Mouse (Mus musculus): Measurements from ENCODE around the gene Smyd3. TPM values are rescaled to one million over a fixed set of nuclear protein-coding genes. Genes with fewer than 3 reads are reported as not detected.

Smyd3 gene
- polyA plus RNA-seq, 1 experiment, result 10.6 TPM

DNA sequence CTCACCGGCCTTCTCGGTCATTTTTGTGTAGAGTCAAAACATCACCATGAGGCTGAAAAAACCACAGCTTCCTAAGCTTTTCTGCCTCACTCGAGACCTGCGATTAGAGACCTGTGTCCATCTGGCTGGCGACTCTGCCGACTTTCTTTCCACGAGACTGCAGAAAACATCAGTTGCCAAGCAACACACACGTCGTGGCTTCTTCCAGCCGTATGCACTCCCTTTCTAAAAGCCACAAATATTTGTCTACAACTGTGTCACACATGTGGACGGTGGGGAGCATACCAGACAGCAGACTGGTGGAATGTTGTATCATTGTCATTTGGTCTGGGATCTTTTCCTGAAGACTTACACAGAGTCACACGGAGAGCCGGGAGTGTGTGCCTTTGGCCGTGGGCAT is 606.9 kb downstream of the Smyd3 start:
- Histone ChIP-seq H3ac (ENCODE audit: control insufficient read depth, insufficient read length, low read depth) (no peak overlapping the region), H3K4me3 (ENCODE audit: insufficient read depth, poor library complexity, severe bottlenecking) (no peak overlapping the region), H3K36me3 (ENCODE audit: control insufficient read depth, insufficient read depth) (no peaks in the 10 kb centered on the region), H3K27me3 (ENCODE audit: control insufficient read depth, insufficient read depth, insufficient read length) (no peaks in the 10 kb centered on the region), H3K79me3 (ENCODE audit: low read depth) (no peaks in the 10 kb centered on the region), H3K79me2 (ENCODE audit: control insufficient read depth, insufficient read depth) (no peaks in the 10 kb centered on the region)
- no peak for TF ChIP-seq MYOG (IDR thresholded peaks at IDR 0.05; ENCODE audit: control insufficient read depth, extremely low read depth, insufficient read length)
- no peak for TF ChIP-seq MYOD1 (IDR thresholded peaks at IDR 0.05; ENCODE audit: control insufficient read depth, insufficient read length, low read depth)
- TF ChIP-seq USF1 (IDR thresholded peaks at IDR 0.05; ENCODE audit: low read depth), result no peak
- no peak for TF ChIP-seq FOSL1 (IDR thresholded peaks at IDR 0.05; ENCODE audit: insufficient read depth, low read length, poor library complexity, severe bottlenecking)
- no peak for TF ChIP-seq MAX (IDR thresholded peaks at IDR 0.05)
- TF ChIP-seq CTCF (IDR thresholded peaks at IDR 0.05; ENCODE audit: control insufficient read depth, insufficient read depth, insufficient read length), result no peak
- no peak for TF ChIP-seq CEBPB (IDR thresholded peaks at IDR 0.05; ENCODE audit: low read depth)

Other genes with a start within 250 kb of the Smyd3 start
- gene Tfb2m, start 28.2 kb upstream of the Smyd3 start, polyA plus RNA-seq (2012; fragmentation: generic; extraction: Trizol), result 10.2 TPM
- 7.7 TPM for gene Cnst, start 28.3 kb upstream of the Smyd3 start, polyA plus RNA-seq (2012; fragmentation: generic; extraction: Trizol)
- gene Sccpdh, start 150.2 kb upstream of the Smyd3 start, polyA plus RNA-seq (2012; fragmentation: generic; extraction: Trizol), result 19.1 TPM
- gene Kif28, start 227.2 kb upstream of the Smyd3 start, polyA plus RNA-seq (2012; fragmentation: generic; extraction: Trizol), result not detected

Measured in C2C12 (cell line).